Mouse (Mus musculus) liver, adult 2 months (tissue): ENCODE results near the gene Gm21976. TPM values are rescaled to one million over a fixed set of nuclear protein-coding genes. Genes with fewer than 3 reads are reported as not detected.

Experiments
- DNase-seq: peaks from one replicate; pipeline ENCODE4 v3.0.0-alpha.2; 2011; ENCODE audit warnings: low read depth, low spot score; ENCODE audit errors: extremely low read depth
- H3K27ac ChIP-seq: fragments of 200-500 bp; replicated peaks from 2 replicates; pipeline ENCODE4 v1.5.1; 2012; ENCODE audit warnings: low read depth, mild to moderate bottlenecking, control low read depth, inconsistent platforms, low read length; ENCODE audit not compliant: insufficient read depth
- H3K27me3 ChIP-seq: fragments of 200-500 bp; 2 replicates; pipeline ENCODE4 v1.6.1; 2012; ENCODE audit warnings: mild to moderate bottlenecking, moderate library complexity, low read length, inconsistent platforms; ENCODE audit not compliant: control insufficient read depth, insufficient read depth
- H3K36me3 ChIP-seq: fragments of 200-500 bp; 2 replicates; pipeline ENCODE4 v1.6.1; 2012; ENCODE audit warnings: low read length, inconsistent platforms; ENCODE audit not compliant: control insufficient read depth, insufficient read depth
- H3K4me1 ChIP-seq: fragments of 200-500 bp; 2 replicates; pipeline ENCODE4 v1.6.1; 2011; ENCODE audit warnings: low read length; ENCODE audit not compliant: control insufficient read depth, insufficient read depth
- H3K4me3 ChIP-seq: fragments of 200-500 bp; 2 replicates; pipeline ENCODE4 v1.5.1; 2011; ENCODE audit warnings: low read depth, mild to moderate bottlenecking, control low read depth, low read length, moderate library complexity; ENCODE audit not compliant: insufficient read depth
- H3K79me2 ChIP-seq: fragments of 200-500 bp; 2 replicates; pipeline ENCODE4 v1.6.1; 2012; ENCODE audit warnings: inconsistent platforms, mild to moderate bottlenecking, low read length, moderate library complexity; ENCODE audit not compliant: control insufficient read depth, insufficient read depth
- H3K9ac ChIP-seq: fragments of 200-500 bp; 2 replicates; pipeline ENCODE4 v1.6.1; 2012; ENCODE audit warnings: low read depth, mild to moderate bottlenecking, control low read depth, inconsistent platforms, low read length
- CTCF ChIP-seq: fragments of 200-500 bp; IDR thresholded peaks from 2 replicates; pipeline ENCODE4 v1.5.1; 2011; ENCODE audit warnings: low read depth, low read length, control low read depth
- POLR2A ChIP-seq: fragments of 200-500 bp; IDR thresholded peaks from 2 replicates; pipeline ENCODE4 v1.6.1; 2011; ENCODE audit warnings: low read length, control low read depth; ENCODE audit not compliant: insufficient read depth; ENCODE audit errors: extremely low read depth
- WGBS: fragments of 180-500 bp; shearing (Covaris S2); methylation state at CpG from one replicate; pipeline ENCODE4 v1.1.7; 2018; 5-methylcytosine and 5-hydroxymethylcytosine counted together
- polyA plus RNA-seq: library from polyadenylated mRNA; depleted of rRNA; stranded (reverse); fragments of >200 nt; gene quantifications from 2 replicates; pipeline ENCODE4 v1.2.3, GENCODE M21; 2012; rRNA removed
- total RNA-seq: library from RNA; depleted of rRNA; stranded (reverse); fragments of >200 nt; gene quantifications from 2 replicates; pipeline ENCODE4 v1.2.3, GENCODE M21; 2014; rRNA removed

The Gm21976 gene
- not detected in 2 replicates for total RNA-seq
- not detected in 2 replicates for polyA plus RNA-seq

DNA sequence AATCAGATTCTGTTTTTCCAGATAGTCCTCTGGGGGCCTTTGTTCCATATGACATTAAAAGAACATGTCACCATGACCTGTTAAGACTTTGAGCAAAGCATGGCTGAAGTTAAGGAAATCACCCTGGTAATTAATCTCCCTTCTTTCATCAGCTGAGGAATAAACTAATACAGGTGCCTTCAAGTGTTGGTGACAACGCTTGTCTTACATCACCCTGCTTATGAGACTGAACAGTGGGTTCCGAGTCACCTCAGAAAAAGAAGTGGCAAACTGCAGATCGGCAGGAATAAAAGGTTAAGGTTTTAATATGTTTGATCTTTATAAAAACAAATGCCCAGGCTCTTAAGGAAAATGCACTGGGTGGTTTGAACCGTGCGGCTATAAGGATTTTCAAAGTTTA, at the start of gene Gm21976:
Gm21976 (plus strand) TSS at position 202 of the 400 bp plus-strand sequence.
- TF ChIP-seq CTCF = no peak
- no peak for TF ChIP-seq POLR2A
- Histone ChIP-seq H3K36me3 (no peaks in the 10 kb centered on the region; the same call in none of the 2 replicates), H3K79me2 (no peaks in the 10 kb centered on the region), H3K27me3 (no peaks in the 10 kb centered on the region), H3K4me1 (no peaks in the 10 kb centered on the region), H3K27ac (no peak within 1 kb of the TSS), H3K9ac (no peak within 1 kb of the TSS), H3K4me3 (no peak within 1 kb of the TSS)
- WGBS = 91% methylated on average over 5 of the region's 5 CpGs
- DNase-seq = no peak

DNA sequence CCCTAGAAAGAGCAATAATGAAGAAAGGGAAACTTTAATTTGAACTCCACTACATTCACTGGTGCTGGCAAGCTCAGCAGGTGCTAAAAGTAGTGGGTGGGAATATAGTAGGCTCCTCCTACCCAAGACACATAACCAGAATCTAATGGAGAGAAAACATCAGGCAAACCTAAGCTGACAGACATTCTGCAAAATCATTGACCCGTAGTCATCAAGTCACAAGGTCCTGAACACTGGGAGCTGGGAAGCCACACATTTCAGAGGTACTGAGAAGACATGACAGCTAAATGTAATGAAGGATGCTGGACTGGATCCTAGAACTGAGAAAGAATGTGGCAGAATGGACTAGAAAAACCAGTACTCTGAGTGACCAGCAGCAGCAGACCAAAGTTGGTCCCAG, 49.2 kb upstream of the Gm21976 start:
- Histone ChIP-seq H3K4me1 (no peaks in the 10 kb centered on the region), H3K36me3 (no peaks in the 10 kb centered on the region), H3K4me3 (no peak overlapping the region), H3K27me3 (0 out of 2 replicates have a peak, but pooled peaks cover 2% of the 10 kb centered on the region), H3K27ac (no peak overlapping the region), H3K9ac (no peak overlapping the region), H3K79me2 (no peaks in the 10 kb centered on the region)
- TF ChIP-seq CTCF (no peak), POLR2A (no peak)
- no peak for DNase-seq
- 94% methylated on average over 1 of the region's 1 CpGs for WGBS

DNA sequence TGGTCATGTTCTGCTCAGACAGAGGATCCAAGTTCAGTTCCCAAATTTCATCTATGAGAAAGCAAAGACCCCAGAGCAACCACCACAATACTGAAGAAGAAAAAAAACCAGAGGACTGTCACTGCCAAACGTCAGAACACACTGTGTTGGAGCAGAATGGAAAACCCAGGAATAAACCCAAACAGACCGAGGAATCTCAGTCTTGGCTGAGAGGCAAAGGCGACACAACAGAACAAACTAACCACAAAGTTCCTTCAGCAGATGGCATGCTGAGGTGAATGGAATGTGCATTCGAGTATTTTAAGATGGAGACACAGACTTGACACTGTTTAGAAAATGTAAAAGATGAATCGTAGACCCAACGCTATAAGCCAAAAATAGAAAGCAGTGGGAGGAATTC, 44.2 kb upstream of the Gm21976 start:
- H3K36me3 ChIP-seq = no peaks in the 10 kb centered on the region
- 73% methylated on average over 6 of the region's 6 CpGs for WGBS

DNA sequence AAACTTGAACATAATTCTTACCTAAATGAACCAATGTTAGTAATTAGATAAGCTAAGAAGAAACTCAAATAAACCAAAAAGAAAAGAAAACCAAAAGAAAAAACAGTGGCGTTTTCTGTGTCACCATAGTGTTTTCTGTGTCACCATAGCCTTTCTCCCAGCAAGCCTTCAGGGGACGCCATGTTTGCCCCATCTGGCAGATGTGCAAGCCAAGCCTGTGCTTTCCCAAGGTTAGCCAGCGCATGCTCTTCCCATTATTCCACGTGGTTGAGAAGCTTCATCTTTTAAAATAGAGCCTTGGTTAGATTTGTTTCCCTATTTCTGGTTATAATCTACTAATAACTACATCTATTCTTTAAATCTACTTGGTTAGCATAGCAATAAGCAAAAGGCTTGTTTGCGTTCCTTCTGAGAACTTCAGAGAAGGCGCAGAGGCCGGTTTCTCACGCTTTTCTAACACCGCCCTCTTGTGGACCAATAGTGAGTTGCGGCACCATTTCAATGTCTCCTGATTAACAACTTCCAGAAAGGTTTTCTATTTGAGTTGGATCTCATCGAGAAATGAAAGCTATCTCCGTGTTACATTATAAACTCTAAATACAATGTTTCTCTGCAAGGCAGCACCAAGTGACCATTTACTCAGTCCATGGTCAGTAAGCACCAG, 39.6 kb upstream of the Gm21976 start:
- H3K27me3 ChIP-seq = no peaks in the 10 kb centered on the region
- no peaks in the 10 kb centered on the region for H3K4me1 ChIP-seq
- H3K4me3 ChIP-seq = no peak overlapping the region
- H3K79me2 ChIP-seq = no peaks in the 10 kb centered on the region
- peak; percentile 41 for DNase-seq
- no peak overlapping the region for H3K9ac ChIP-seq
- TF ChIP-seq CTCF (peak; percentile 64; the same call in 1 of the 2 replicates), POLR2A (no peak)
- 13% methylated on average over 12 of the region's 12 CpGs for WGBS
- H3K27ac ChIP-seq = no peak overlapping the region
- no peaks in the 10 kb centered on the region for H3K36me3 ChIP-seq

More for the DNA sequence above, 44.2 kb upstream of the Gm21976 start:
- TF ChIP-seq POLR2A (no peak), CTCF (no peak)
- H3K27me3 ChIP-seq = 0 out of 2 replicates have a peak, but pooled peaks cover 2% of the 10 kb centered on the region
- H3K4me1 ChIP-seq = no peaks in the 10 kb centered on the region
- no peak overlapping the region for H3K4me3 ChIP-seq
- H3K79me2 ChIP-seq = no peaks in the 10 kb centered on the region
- DNase-seq = no peak
- no peak overlapping the region for H3K27ac ChIP-seq
- no peak overlapping the region for H3K9ac ChIP-seq

DNA sequence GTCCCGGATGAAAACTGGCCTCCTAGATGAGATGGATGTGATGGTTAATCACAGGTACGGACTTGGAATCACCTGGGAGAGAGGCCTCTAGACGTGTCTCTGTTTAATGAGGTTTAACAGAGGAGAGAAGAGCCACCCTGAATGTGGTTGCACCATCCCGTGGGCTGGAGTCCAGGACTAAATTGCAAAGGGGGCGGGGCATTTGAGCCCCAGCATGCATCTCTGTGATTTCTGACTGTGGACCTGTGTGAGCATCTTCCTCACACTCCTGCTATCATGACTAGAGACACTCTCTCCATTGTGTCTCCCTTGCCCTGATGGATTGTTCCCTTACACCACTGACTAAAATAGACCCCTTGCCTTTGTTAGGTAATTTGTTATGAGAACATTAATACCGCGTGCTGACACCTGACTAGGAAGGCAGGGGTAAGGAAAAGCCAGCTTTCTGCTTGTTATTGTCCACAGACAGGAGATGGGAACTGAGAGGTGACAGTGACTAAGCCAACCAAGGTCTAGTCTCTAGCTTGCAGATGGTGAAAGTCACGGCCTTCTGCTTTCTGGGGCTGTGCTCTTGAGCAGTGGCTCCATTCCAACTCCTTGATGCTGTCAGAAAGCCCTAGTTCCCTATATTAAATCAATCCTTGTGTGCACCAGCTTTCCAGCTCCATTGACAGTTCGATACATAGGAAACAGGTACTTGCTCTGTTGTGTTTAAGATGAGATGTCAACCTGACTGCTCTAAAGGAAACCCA, 38.0 kb upstream of the Gm21976 start:
- Histone ChIP-seq H3K4me3 (no peak overlapping the region), H3K4me1 (no peaks in the 10 kb centered on the region), H3K27me3 (no peaks in the 10 kb centered on the region), H3K79me2 (no peaks in the 10 kb centered on the region), H3K27ac (no peak overlapping the region), H3K36me3 (no peaks in the 10 kb centered on the region), H3K9ac (no peak overlapping the region)
- TF ChIP-seq POLR2A (no peak), CTCF (no peak)
- WGBS = 60% methylated on average over 9 of the region's 9 CpGs
- DNase-seq = no peak
